Mouse (Mus musculus) heart, embryonic 16.5 days (tissue): Measurements from ENCODE around the gene Lyg1. TPM values are rescaled to one million over a fixed set of nuclear protein-coding genes. Genes with fewer than 3 reads are reported as not detected.

Experiments
- ATAC-seq: fragments of 200-750 bp; cut with Nextera tagmentation; replicated peaks from 2 replicates; pipeline ENCODE4 v1.8.0; 2017; ENCODE audit warnings: moderate number of reproducible peaks; ENCODE audit not compliant: insufficient read depth, low FRiP score; ENCODE audit errors: extremely low read depth
- H3K27ac ChIP-seq: fragments of 300-500 bp; sonication (generic); 2 replicates; pipeline ENCODE4 v1.5.1; 2014; ENCODE audit warnings: mild to moderate bottlenecking, low read length, control low read depth, moderate library complexity
- H3K27me3 ChIP-seq: fragments of 300-500 bp; sonication (generic); 2 replicates; pipeline ENCODE4 v1.6.1; 2014; ENCODE audit warnings: low read length, mixed read lengths; ENCODE audit not compliant: control insufficient read depth, insufficient read depth
- H3K36me3 ChIP-seq: fragments of 300-500 bp; sonication (generic); 2 replicates; pipeline ENCODE4 v1.6.1; 2014; ENCODE audit not compliant: control insufficient read depth, insufficient read depth
- H3K4me1 ChIP-seq: fragments of 300-500 bp; sonication (generic); 2 replicates; pipeline ENCODE4 v1.6.1; 2014; ENCODE audit warnings: low read length, mixed read lengths; ENCODE audit not compliant: control insufficient read depth, insufficient read depth
- H3K4me2 ChIP-seq: fragments of 300-500 bp; sonication (generic); 2 replicates; pipeline ENCODE4 v1.6.1; 2014; ENCODE audit warnings: low read depth, mild to moderate bottlenecking, control low read depth, low read length
- H3K4me3 ChIP-seq: fragments of 300-500 bp; sonication (generic); 2 replicates; pipeline ENCODE4 v1.5.1; 2014; ENCODE audit warnings: mild to moderate bottlenecking, control low read depth, low read length
- H3K9ac ChIP-seq: fragments of 300-500 bp; sonication (generic); 2 replicates; pipeline ENCODE4 v1.6.1; 2014; ENCODE audit warnings: low read length, control low read depth
- H3K9me3 ChIP-seq: fragments of 300-500 bp; sonication (generic); replicated peaks from 2 replicates; pipeline ENCODE4 v1.6.1; 2016; ENCODE audit warnings: low read length; ENCODE audit not compliant: control insufficient read depth
- WGBS: fragments of 180-500 bp; shearing (Covaris S2); extraction: QIAGEN DNeasy Blood & Tissue Kit; methylation state at CpG from one replicate; pipeline ENCODE4 v1.1.7; 2014; 5-methylcytosine and 5-hydroxymethylcytosine counted together
- polyA plus RNA-seq: library from polyadenylated mRNA; unstranded; fragments of >200 nt; fragmentation: Nextera tagmentation; extraction: Ambion mirVana; gene quantifications from 2 replicates; pipeline ENCODE4 v1.2.1, GENCODE M21; 2015

Lyg1 gene
- polyA plus RNA-seq, result not detected in 2 replicates

DNA sequence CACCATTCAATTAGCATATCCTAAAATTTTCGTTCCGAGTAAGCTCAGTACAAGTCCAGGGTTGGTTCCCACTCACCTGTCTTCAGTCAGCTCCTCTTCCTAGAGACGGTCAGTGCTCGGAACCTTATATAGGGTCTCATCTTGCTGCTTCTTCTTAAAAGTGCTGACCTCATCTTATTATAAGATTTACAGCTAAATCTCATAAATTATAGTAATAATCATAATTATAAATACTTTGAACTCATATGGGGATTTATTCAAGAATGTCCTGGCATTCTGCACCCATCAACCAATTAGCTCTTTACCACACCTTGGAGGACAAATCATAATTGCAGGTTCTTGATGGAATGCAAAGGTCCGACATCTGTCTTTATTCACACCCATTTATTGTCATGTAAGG, at the start of gene Lyg1:
Lyg1 (minus strand) TSS at position 101 of the 400 bp plus-strand sequence.
- no peaks in the 10 kb centered on the region for H3K27me3 ChIP-seq
- no peaks in the 10 kb centered on the region for H3K4me1 ChIP-seq
- 82% methylated on average over 5 of the region's 5 CpGs for WGBS
- no peak within 1 kb of the TSS for H3K9ac ChIP-seq
- no peak within 1 kb of the TSS for H3K4me2 ChIP-seq
- H3K36me3 ChIP-seq, result no peaks in the 10 kb centered on the region
- H3K4me3 ChIP-seq, result no peak within 1 kb of the TSS
- no peaks in the 10 kb centered on the region; the same call in 1 of the 2 replicates for H3K9me3 ChIP-seq
- ATAC-seq, result no peak
- no peak within 1 kb of the TSS for H3K27ac ChIP-seq

DNA sequence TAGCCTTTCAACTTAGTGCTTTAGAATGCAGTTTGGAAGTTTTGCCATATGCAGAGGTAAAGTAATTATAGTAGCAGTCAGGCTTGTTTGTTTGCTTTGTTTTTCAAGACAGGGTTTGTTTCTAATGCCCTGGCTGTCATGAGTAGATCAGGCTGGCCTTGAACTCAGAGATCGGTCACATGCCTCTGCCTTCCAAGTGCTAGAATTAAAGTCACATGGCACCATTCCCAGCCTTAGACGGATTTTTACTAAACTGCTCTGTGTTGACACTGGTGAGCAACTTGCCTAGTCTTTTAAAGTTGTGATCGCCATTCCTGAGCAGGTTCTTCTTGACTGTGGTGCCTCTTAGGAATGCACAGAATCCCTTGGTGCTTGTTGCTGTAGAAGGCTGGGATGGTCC, 49.2 kb upstream of the Lyg1 start:
- H3K4me1 ChIP-seq, result no peaks in the 10 kb centered on the region
- H3K36me3 ChIP-seq, result no peaks in the 10 kb centered on the region
- 64% methylated on average over 3 of the region's 3 CpGs for WGBS
- no peak overlapping the region for H3K9ac ChIP-seq
- H3K27me3 ChIP-seq, result no peaks in the 10 kb centered on the region
- H3K4me2 ChIP-seq, result no peak overlapping the region
- no peaks in the 10 kb centered on the region for H3K9me3 ChIP-seq
- H3K4me3 ChIP-seq, result no peak overlapping the region
- H3K27ac ChIP-seq, result no peak overlapping the region
- no peak for ATAC-seq

DNA sequence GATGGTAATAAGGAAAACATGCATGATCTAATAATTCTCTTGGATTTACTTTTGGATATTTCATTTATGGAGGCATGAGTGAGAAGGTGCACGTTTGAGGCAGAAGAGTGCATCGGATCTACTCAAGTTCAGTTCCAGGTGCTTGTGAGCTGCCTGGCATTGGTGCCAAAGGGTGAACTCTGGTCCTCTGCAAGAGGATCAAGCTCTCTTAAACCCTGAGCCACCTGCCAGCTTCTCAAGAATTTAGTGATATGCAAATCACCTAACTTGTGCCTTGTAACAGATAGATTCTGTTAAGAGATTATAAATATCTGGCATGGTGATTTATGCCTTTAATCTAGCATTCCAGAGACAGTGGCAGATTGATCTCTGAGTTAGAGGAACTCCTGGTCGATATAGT, 45.5 kb upstream of the Lyg1 start:
- ATAC-seq, result no peak
- Histone ChIP-seq H3K27me3 (no peaks in the 10 kb centered on the region), H3K4me2 (no peak overlapping the region), H3K9me3 (no peaks in the 10 kb centered on the region), H3K9ac (no peak overlapping the region), H3K36me3 (no peaks in the 10 kb centered on the region), H3K4me1 (peaks cover 9% of the 10 kb centered on the region), H3K27ac (no peak overlapping the region), H3K4me3 (no peak overlapping the region)
- WGBS, result 79% methylated on average over 3 of the region's 3 CpGs

DNA sequence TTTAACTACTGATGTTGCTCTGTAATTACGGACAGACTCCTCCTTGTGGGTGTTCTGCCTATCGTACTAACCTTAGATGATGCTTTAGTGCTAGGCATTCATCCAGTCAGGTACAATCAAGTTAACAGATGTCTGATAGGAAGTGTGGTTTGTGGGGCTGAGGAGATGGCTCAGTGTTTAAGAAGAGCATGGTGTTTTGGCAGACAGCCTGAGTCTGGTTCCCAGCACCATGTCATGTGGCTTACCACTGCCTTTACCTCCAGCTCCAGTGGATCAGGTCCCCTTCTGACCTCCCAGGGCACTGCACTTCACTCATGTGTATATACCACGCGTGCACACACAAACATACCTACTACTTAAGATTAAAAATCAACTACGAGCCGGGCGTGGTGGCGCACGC, 44.4 kb upstream of the Lyg1 start:
- Histone ChIP-seq H3K9me3 (no peaks in the 10 kb centered on the region), H3K4me3 (no peak overlapping the region), H3K9ac (no peak overlapping the region), H3K27me3 (no peaks in the 10 kb centered on the region), H3K27ac (no peak overlapping the region), H3K4me2 (no peak overlapping the region), H3K4me1 (peaks cover 9% of the 10 kb centered on the region), H3K36me3 (no peaks in the 10 kb centered on the region)
- 93% methylated on average over 9 of the region's 9 CpGs for WGBS
- no peak for ATAC-seq

DNA sequence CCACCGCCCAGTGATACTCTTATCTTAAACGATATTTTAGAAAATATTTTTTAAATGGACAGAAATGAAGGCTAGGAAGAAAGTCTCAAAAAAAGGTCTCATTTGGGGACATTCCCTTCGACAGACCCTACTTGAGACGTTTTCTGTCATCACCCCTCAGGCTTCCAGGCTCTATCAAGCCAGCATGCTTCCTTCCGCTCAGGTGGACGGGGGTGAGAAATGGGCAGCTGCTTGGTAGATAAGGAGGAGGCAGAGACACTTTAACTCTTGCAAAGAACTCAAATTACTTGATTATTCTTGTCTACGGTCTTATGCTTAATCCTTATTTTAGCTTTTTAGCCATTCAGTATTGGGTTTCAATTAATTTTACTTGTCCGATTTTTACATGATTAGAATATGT, 43.3 kb upstream of the Lyg1 start:
- Histone ChIP-seq H3K9ac (no peak overlapping the region), H3K9me3 (no peaks in the 10 kb centered on the region), H3K4me1 (peaks cover 15% of the 10 kb centered on the region), H3K4me3 (no peak overlapping the region), H3K36me3 (no peaks in the 10 kb centered on the region), H3K27me3 (no peaks in the 10 kb centered on the region), H3K4me2 (no peak overlapping the region), H3K27ac (no peak overlapping the region)
- 77% methylated on average over 8 of the region's 8 CpGs for WGBS
- no peak for ATAC-seq

DNA sequence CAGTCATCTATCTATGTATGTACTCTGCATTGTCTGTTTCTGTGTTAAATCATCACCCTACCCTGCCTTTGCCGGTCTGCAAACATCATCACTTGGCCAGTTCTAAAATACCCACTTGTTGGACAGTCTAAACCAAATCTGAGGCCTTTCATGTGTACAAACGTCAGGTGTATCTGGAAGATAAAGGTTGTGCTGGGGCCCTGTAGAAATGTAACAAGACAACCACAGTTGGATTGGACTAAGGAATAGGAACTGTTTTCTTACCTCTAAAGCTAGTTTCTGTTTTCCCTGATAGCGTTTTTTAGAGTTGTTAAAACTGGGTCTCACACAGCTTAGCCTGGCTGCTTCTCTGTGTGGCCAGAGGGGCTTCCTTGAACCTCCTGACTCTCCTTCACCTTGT, 42.0 kb upstream of the Lyg1 start:
- ATAC-seq, result no peak
- no peaks in the 10 kb centered on the region for H3K27me3 ChIP-seq
- H3K4me3 ChIP-seq, result no peak overlapping the region
- peaks cover 9% of the 10 kb centered on the region for H3K36me3 ChIP-seq
- no peak overlapping the region for H3K9ac ChIP-seq
- no peaks in the 10 kb centered on the region for H3K9me3 ChIP-seq
- H3K4me1 ChIP-seq, result peaks cover 15% of the 10 kb centered on the region
- H3K4me2 ChIP-seq, result peak overlapping the region; percentile 85; the same call in 1 of the 2 replicates
- H3K27ac ChIP-seq, result no peak overlapping the region
- 58% methylated on average over 3 of the region's 3 CpGs for WGBS

DNA sequence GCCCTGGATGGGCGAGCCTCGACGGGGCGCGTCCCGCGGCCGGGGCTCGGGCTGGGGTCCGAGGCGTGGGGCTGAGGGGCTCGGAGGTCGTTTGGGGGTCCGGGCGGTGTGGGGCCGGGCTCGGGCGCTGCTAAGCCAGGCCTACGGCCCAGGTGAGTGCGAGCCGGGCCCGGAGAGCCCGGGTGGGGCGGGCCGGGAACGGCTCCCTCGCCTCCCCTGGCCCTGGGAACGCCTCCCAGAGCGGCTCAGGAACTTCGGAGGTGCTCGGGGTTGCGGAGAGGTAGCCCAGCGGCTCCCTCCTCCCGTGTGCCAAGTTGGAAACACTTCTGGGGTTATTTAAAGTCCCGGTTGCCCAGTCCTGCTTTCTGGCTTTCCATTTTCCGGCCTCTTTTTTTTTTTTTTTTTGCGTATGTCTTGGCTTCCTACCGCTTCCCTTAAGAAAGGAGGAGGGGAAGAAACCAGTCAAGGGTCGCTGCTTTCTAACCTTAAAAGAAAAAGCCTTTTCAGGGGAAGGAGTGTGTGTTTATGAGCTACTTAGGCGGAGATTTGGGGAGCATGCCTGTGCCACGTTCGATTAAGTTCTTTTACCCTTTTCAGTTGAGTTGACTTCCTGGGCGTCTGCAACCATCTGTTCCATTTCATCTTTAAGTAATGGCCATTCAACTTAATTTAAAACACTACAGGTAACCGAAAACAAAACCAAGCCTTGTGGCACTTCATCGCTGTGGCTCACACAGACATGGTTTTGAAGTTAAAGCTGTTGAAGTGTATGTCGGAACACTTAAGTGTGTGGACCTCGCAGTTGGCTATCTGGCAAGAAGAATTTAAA, 41.0 kb upstream of the Lyg1 start:
- H3K36me3 ChIP-seq, result peaks cover 12% of the 10 kb centered on the region
- H3K27ac ChIP-seq, result peak overlapping the region; percentile 91
- peak overlapping the region; percentile 94 for H3K9ac ChIP-seq
- no peaks in the 10 kb centered on the region for H3K27me3 ChIP-seq
- H3K4me1 ChIP-seq, result peaks cover 15% of the 10 kb centered on the region
- H3K9me3 ChIP-seq, result no peaks in the 10 kb centered on the region
- 2% methylated on average over 35 of the region's 47 CpGs for WGBS
- peak; percentile 10; the same call in 1 of the 2 replicates for ATAC-seq
- peak overlapping the region; percentile 86 for H3K4me3 ChIP-seq
- H3K4me2 ChIP-seq, result peak overlapping the region; percentile 85

DNA sequence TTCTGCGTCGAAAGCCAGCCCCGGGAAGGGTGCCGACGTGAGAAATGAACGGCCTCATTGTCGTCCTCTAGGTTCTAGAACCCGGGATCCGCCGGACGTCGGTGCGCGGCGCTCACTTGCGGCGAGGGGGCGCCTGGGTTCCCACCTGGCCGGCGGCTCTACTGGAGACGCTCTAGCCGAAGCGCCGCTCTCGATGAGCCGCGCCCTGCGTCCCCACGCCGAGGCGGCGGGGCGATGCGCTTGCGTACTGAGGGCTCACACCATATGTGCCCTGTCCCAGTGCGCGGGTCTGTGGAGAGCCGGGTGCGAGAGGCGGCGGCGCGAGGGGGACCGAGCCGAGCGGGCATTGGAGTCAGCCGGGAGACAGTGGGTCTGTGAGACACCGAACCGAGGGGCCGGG, 40.3 kb upstream of the Lyg1 start, which contains the start of the genes Txndc9 and Eif5b:
Txndc9 (minus strand) TSS at position 27 of the 400 bp plus-strand sequence.
Eif5b (plus strand) TSS at position 144 of the 400 bp plus-strand sequence.
- H3K27me3 ChIP-seq, result no peaks in the 10 kb centered on the region
- H3K9ac ChIP-seq, result peak within 1 kb of the TSS; percentile 94
- H3K4me2 ChIP-seq, result peak within 1 kb of the TSS; percentile 94

DNA sequence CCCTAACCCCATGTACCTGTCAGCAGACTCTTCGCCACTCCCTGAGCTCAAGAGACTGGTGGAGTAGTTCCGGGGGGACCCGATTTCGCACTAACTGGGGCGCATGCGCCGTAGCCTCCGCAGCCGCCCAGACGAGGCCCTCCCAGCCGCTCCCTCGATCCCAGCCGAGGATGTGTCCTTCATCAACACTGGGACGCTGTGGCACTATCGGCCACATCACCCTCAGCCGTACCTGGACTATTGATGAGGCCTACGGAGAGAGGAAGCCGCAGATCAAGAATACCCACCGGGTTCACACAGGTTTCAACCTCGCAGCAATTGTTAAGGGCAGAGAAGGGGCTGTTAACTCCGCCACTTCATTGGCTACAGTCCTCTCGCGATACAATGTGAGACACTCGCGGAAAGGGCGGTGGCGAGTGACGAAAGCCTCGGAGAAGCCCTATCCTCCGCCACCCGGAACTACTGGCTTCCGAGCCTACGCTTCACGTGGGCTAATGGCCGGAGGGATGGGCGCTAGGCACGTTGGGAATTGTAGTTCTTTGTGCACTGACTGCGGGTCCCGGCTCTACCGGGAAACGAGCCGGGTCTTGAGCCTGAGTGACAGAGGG, 39.4 kb upstream of the Lyg1 start:
- Histone ChIP-seq H3K9me3 (no peaks in the 10 kb centered on the region), H3K36me3 (peaks cover 24% of the 10 kb centered on the region), H3K4me1 (peaks cover 15% of the 10 kb centered on the region), H3K9ac (peak overlapping the region; percentile 94), H3K27me3 (no peaks in the 10 kb centered on the region), H3K27ac (peak overlapping the region; percentile 94), H3K4me2 (peak overlapping the region; percentile 94), H3K4me3 (peak overlapping the region; percentile 86)
- ATAC-seq, result peak; percentile 95
- WGBS, result under 1% methylated on average over 42 of the region's 42 CpGs

More for the DNA sequence above, 40.3 kb upstream of the Lyg1 start, which contains the start of the genes Txndc9 and Eif5b:
- Histone ChIP-seq H3K27ac (peak within 1 kb of the TSS; percentile 94), H3K4me1 (peaks cover 15% of the 10 kb centered on the region), H3K9me3 (no peaks in the 10 kb centered on the region), H3K36me3 (peaks cover 18% of the 10 kb centered on the region), H3K4me3 (peak within 1 kb of the TSS; percentile 86)
- WGBS, result under 1% methylated on average over 50 of the region's 50 CpGs
- peak; percentile 90 for ATAC-seq
